Mouse (Mus musculus): ENCODE results near the gene Adora2b. TPM values are rescaled to one million over a fixed set of nuclear protein-coding genes. Genes with fewer than 3 reads are reported as not detected.

The Adora2b gene
- polyA plus RNA-seq, 1 experiment from 2014 or later, result 4.2 TPM

DNA sequence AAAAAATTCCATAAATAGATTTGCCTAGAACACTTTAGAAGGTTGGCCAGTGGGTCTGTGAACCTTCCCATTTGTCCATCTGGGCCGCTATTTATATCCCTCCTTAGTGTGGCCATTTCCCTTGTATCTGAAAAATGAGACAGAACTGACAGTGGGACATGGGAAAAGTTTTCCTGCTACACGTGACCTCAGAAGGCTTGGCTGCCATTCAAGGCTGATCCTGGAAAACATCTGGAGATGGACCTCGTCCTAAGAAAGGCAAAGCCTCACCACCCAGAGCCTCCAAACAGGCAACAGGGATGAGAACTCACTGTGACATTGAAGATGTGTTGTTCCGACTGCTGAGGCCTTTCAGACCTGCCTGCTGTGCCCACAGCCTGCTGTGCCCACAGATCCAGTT lies 24.0 kb upstream of the Adora2b start:
- Histone ChIP-seq H3K27ac (replicated peaks) (no peak overlapping the region), H3K4me3 (ENCODE audit: low read depth, low read length) (no peak overlapping the region), H3K36me3 (ENCODE audit: control insufficient read depth, insufficient read depth, low read length) (no peaks in the 10 kb centered on the region), H3K9me3 (ENCODE audit: control insufficient read depth, low read length) (no peaks in the 10 kb centered on the region), H3K27me3 (ENCODE audit: control insufficient read depth, insufficient read depth, low read length) (no peaks in the 10 kb centered on the region), H3K4me2 (replicated peaks; ENCODE audit: low read depth) (no peak overlapping the region), H3K4me1 (replicated peaks; ENCODE audit: control insufficient read depth, insufficient read depth) (no peaks in the 10 kb centered on the region), H3K9ac (ENCODE audit: low read length) (no peak overlapping the region)
- TF ChIP-seq CTCF (IDR thresholded peaks at IDR 0.05; ENCODE audit: low read depth) (no peak), EP300 (optimal IDR thresholded peaks at IDR 0.05) (no peak)
- ATAC-seq (ENCODE audit: low FRiP score, low TSS enrichment) (no peak), DNase-seq (ENCODE audit: low spot score) (no peak)
- 56% methylated on average over 4 of the region's 4 CpGs for WGBS

DNA sequence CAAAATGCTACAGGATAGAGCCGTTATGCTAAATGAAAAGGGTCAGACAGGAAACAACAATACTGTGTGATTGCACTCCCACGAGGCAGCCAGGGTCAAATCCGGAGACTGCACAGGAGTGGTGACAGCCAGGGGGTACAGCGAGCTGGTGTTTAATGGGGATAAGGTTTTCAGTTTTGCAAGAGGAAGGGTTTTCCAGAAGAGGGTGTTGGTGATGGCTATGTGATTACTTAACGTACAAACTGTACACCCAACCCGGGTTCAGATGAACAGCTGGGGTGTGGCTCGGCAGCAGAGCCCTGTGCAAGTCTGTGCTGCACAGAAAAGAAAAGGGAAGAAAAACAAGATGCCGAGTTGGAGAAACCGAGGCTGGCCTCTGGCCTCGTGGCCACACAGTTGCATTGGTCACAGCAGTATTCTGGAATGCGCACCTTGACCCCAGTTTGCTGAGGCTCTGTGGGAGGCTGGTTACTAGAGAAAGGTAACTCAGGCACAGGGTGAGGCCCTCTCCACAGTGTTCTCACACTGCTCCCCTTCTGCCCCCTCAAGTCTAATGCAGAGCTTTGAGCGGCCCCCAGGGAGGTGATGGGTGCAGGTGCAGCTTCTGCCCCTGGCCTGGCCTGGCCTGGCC lies 8.0 kb upstream of the Adora2b start:
- TF ChIP-seq EP300 (optimal IDR thresholded peaks at IDR 0.05), result no peak
- no peak for TF ChIP-seq CTCF (IDR thresholded peaks at IDR 0.05; ENCODE audit: low read depth)
- no peaks in the 10 kb centered on the region for H3K4me1 ChIP-seq (replicated peaks; ENCODE audit: control insufficient read depth, insufficient read depth)
- no peak overlapping the region for H3K4me2 ChIP-seq (replicated peaks; ENCODE audit: low read depth)
- no peak overlapping the region for H3K9ac ChIP-seq (ENCODE audit: low read length)
- H3K9me3 ChIP-seq (ENCODE audit: control insufficient read depth, low read length), result no peaks in the 10 kb centered on the region
- H3K4me3 ChIP-seq (ENCODE audit: low read depth, low read length), result no peak overlapping the region
- DNase-seq (ENCODE audit: low spot score) (no peak), ATAC-seq (ENCODE audit: low FRiP score, low TSS enrichment) (no peak)
- H3K27ac ChIP-seq (replicated peaks), result no peak overlapping the region
- 55% methylated on average over 12 of the region's 12 CpGs for WGBS
- H3K36me3 ChIP-seq (ENCODE audit: control insufficient read depth, insufficient read depth, low read length), result no peaks in the 10 kb centered on the region
- H3K27me3 ChIP-seq (ENCODE audit: control insufficient read depth, insufficient read depth, low read length), result no peaks in the 10 kb centered on the region

DNA sequence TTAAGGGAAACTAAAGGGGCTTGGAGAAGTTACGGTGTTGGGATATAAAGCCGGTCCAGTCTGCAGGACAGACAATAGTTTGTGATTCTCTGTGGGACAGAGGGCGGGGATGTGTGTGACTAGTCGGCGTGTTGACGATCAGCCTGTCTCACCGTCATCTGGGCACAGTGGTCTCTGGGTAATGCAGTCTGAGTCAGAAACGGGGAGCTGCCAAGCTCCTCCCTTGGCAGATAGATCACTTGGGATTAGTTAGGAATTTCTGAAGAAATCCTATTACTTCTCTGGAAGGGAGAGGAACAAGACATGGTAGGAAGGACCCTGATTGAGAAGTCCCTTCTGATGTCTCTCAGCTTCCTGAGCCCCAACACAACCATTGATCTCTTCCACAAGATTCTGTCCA lies 4.9 kb upstream of the Adora2b start:
- no peaks in the 10 kb centered on the region for H3K27me3 ChIP-seq (ENCODE audit: control insufficient read depth, insufficient read depth, low read length)
- no peaks in the 10 kb centered on the region for H3K4me1 ChIP-seq (replicated peaks; ENCODE audit: control insufficient read depth, insufficient read depth)
- no peak for ATAC-seq (ENCODE audit: low FRiP score, low TSS enrichment)
- TF ChIP-seq EP300 (optimal IDR thresholded peaks at IDR 0.05), result no peak
- no peak for TF ChIP-seq CTCF (IDR thresholded peaks at IDR 0.05; ENCODE audit: low read depth)
- H3K4me2 ChIP-seq (replicated peaks; ENCODE audit: low read depth), result no peak overlapping the region
- H3K27ac ChIP-seq (replicated peaks), result no peak overlapping the region
- H3K36me3 ChIP-seq (ENCODE audit: control insufficient read depth, insufficient read depth, low read length), result no peaks in the 10 kb centered on the region
- no peaks in the 10 kb centered on the region for H3K9me3 ChIP-seq (ENCODE audit: control insufficient read depth, low read length)
- H3K4me3 ChIP-seq (ENCODE audit: low read depth, low read length), result no peak overlapping the region
- DNase-seq (ENCODE audit: low spot score), result no peak
- WGBS, result 58% methylated on average over 8 of the region's 8 CpGs
- no peak overlapping the region for H3K9ac ChIP-seq (ENCODE audit: low read length)

DNA sequence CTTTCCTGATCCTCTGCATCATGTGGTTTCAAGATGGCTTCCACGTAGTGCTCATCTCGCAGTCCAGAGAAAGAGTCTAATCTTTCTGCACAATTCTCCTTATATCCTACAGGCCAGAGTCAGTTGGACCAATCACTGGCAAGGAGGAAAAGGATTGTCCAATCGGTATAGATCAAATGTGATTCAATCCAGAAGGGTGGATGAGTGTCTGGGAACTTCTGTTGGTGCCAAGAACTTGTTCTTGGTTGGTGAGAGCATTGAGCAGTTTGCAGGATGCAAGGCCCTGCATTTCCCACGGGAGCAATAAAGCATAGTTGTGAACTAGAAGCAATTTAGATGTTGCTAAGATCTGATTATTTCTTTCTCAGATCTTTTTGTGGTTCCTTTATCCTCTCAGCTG lies 4.3 kb upstream of the Adora2b start:
- Histone ChIP-seq H3K4me3 (ENCODE audit: low read depth, low read length) (no peak overlapping the region), H3K4me2 (replicated peaks; ENCODE audit: low read depth) (no peak overlapping the region), H3K9ac (ENCODE audit: low read length) (no peak overlapping the region), H3K9me3 (ENCODE audit: control insufficient read depth, low read length) (no peaks in the 10 kb centered on the region), H3K4me1 (replicated peaks; ENCODE audit: control insufficient read depth, insufficient read depth) (no peaks in the 10 kb centered on the region), H3K27me3 (ENCODE audit: control insufficient read depth, insufficient read depth, low read length) (no peaks in the 10 kb centered on the region), H3K27ac (replicated peaks) (no peak overlapping the region), H3K36me3 (ENCODE audit: control insufficient read depth, insufficient read depth, low read length) (no peaks in the 10 kb centered on the region)
- no peak for ATAC-seq (ENCODE audit: low FRiP score, low TSS enrichment)
- TF ChIP-seq CTCF (IDR thresholded peaks at IDR 0.05; ENCODE audit: low read depth) (no peak), EP300 (optimal IDR thresholded peaks at IDR 0.05) (no peak)
- WGBS, result 83% methylated on average over 4 of the region's 4 CpGs
- DNase-seq (ENCODE audit: low spot score), result no peak

- ATAC-seq (ENCODE audit: low FRiP score, low TSS enrichment), result no peak
- no peaks in the 10 kb centered on the region for H3K36me3 ChIP-seq (ENCODE audit: control insufficient read depth, insufficient read depth, low read length)
- peak overlapping the region; percentile 57; the same call in 1 of the 2 replicates for H3K9ac ChIP-seq (ENCODE audit: low read length)
- TF ChIP-seq CTCF (IDR thresholded peaks at IDR 0.05; ENCODE audit: low read depth) (no peak), EP300 (optimal IDR thresholded peaks at IDR 0.05) (no peak)
- peak overlapping the region; percentile 98 for H3K4me2 ChIP-seq (replicated peaks; ENCODE audit: low read depth)
- DNase-seq (ENCODE audit: low spot score), result no peak
- H3K9me3 ChIP-seq (ENCODE audit: control insufficient read depth, low read length), result no peaks in the 10 kb centered on the region
- 33% methylated on average over 18 of the region's 18 CpGs for WGBS
- H3K4me1 ChIP-seq (replicated peaks; ENCODE audit: control insufficient read depth, insufficient read depth), result no peaks in the 10 kb centered on the region
- no peaks in the 10 kb centered on the region for H3K27me3 ChIP-seq (ENCODE audit: control insufficient read depth, insufficient read depth, low read length)
- H3K4me3 ChIP-seq (ENCODE audit: low read depth, low read length), result peak overlapping the region; percentile 60
- H3K27ac ChIP-seq (replicated peaks), result no peak overlapping the region
Measured at GRCm38 (mm10) chr11:62247759-62248400, 904 bp upstream of the Adora2b start.

Data from stomach, postnatal 0 days (tissue).